Mouse (Mus musculus) layer of hippocampus, adult 2 months (tissue): ENCODE measurements at regions not wholly inside any gene's neighbourhood (a gene's known extent, or its start where the extent isn't known, plus 50 kb on each side); places are given as distances from the start of the nearest gene placed in this dataset.

ENCODE experiments used
- DNase-seq, 2 experiments: peaks; one replicate each; pipeline ENCODE4 v3.0.0; 2022; ENCODE audit warnings: low spot score in 2 of 2
- H3K27ac ChIP-seq: fragments of 200-600 bp; 2 replicates; pipeline ENCODE4 v1.8.1; 2022
- H3K4me3 ChIP-seq: fragments of 200-600 bp; 2 replicates; pipeline ENCODE4 v1.8.1; 2022; ENCODE audit warnings: mild to moderate bottlenecking
- CTCF ChIP-seq: fragments of 200-600 bp; conservative IDR thresholded peaks from 2 replicates; pipeline ENCODE4 v1.8.1; 2022; ENCODE audit warnings: antibody characterized with exemption, mild to moderate bottlenecking, moderate library complexity

- TF ChIP-seq CTCF: no peak
- Histone ChIP-seq H3K4me3 (no peak overlapping the region), H3K27ac (no peak overlapping the region)
- no peak for DNase-seq
These were observed 78.7 kb upstream of the Lifr start for GRCm38 (mm10) chr15:7011696-7012070.

GRCm38 (mm10) chr15:7012446-7012845, 78.0 kb upstream of the Lifr start:
- no peak for DNase-seq
- Histone ChIP-seq H3K4me3 (no peak overlapping the region), H3K27ac (no peak overlapping the region)
- TF ChIP-seq CTCF: no peak

- DNase-seq: no peak
- no peak for TF ChIP-seq CTCF
- no peak overlapping the region for H3K27ac ChIP-seq
- H3K4me3 ChIP-seq: no peak overlapping the region
These were observed 77.4 kb upstream of the Lifr start for GRCm38 (mm10) chr15:7013047-7013446.

- H3K27ac ChIP-seq: no peak overlapping the region
- no peak for TF ChIP-seq CTCF
- no peak overlapping the region for H3K4me3 ChIP-seq
- DNase-seq: no peak
These were observed 75.4 kb upstream of the Lifr start for GRCm38 (mm10) chr15:7014984-7015383.

- no peak for TF ChIP-seq CTCF
- H3K27ac ChIP-seq: no peak overlapping the region
- no peak for DNase-seq
These were observed 74.4 kb upstream of the Lifr start for GRCm38 (mm10) chr15:7016018-7016417.

GRCm38 (mm10) chr15:7017281-7017845, 73.1 kb upstream of the Lifr start:
- TF ChIP-seq CTCF: no peak
- no peak for DNase-seq

More at GRCm38 (mm10) chr15:7016018-7016417, 74.4 kb upstream of the Lifr start:
- no peak overlapping the region for H3K4me3 ChIP-seq

GRCm38 (mm10) chr15:7022660-7023059, 67.8 kb upstream of the Lifr start:
- DNase-seq: no peak
- Histone ChIP-seq H3K27ac (no peak overlapping the region), H3K4me3 (no peak overlapping the region)
- TF ChIP-seq CTCF: no peak

More at GRCm38 (mm10) chr15:7017281-7017845, 73.1 kb upstream of the Lifr start:
- Histone ChIP-seq H3K4me3 (no peak overlapping the region), H3K27ac (no peak overlapping the region)

- TF ChIP-seq CTCF: no peak
These were observed 65.2 kb upstream of the Lifr start for GRCm38 (mm10) chr15:7025194-7025593.

GRCm38 (mm10) chr15:7031297-7032043, 58.9 kb upstream of the Lifr start:
- no peak for DNase-seq
- TF ChIP-seq CTCF: no peak

More at GRCm38 (mm10) chr15:7025194-7025593, 65.2 kb upstream of the Lifr start:
- no peak overlapping the region for H3K4me3 ChIP-seq
- no peak overlapping the region for H3K27ac ChIP-seq
- no peak for DNase-seq

GRCm38 (mm10) chr15:7037475-7037874, 52.9 kb upstream of the Lifr start:
- DNase-seq: no peak
- no peak overlapping the region for H3K4me3 ChIP-seq
- no peak for TF ChIP-seq CTCF
- no peak overlapping the region for H3K27ac ChIP-seq

More at GRCm38 (mm10) chr15:7031297-7032043, 58.9 kb upstream of the Lifr start:
- Histone ChIP-seq H3K4me3 (no peak overlapping the region), H3K27ac (no peak overlapping the region)

- peak; percentile 15 for TF ChIP-seq CTCF
- Histone ChIP-seq H3K4me3 (no peak overlapping the region), H3K27ac (no peak overlapping the region)
- no peak for DNase-seq
These were observed 51.3 kb upstream of the Lifr start for GRCm38 (mm10) chr15:7039119-7039518.

GRCm38 (mm10) chr15:7039825-7040224, 50.6 kb upstream of the Lifr start:
- H3K27ac ChIP-seq: no peak overlapping the region
- TF ChIP-seq CTCF: no peak

More at GRCm38 (mm10) chr15:7039825-7040224, 50.6 kb upstream of the Lifr start:
- DNase-seq: no peak
- no peak overlapping the region for H3K4me3 ChIP-seq
